Mouse (Mus musculus) heart, embryonic 16.5 days (tissue): ENCODE results near the gene Ddn. TPM values are rescaled to one million over a fixed set of nuclear protein-coding genes. Genes with fewer than 3 reads are reported as not detected.
"Not testable (repeated sequence)": the region's sequence is repeated elsewhere in the genome, so short reads cannot be mapped to it uniquely, and the experiment has no call there.

Experiments
- ATAC-seq: fragments of 200-750 bp; cut with Nextera tagmentation; replicated peaks from 2 replicates; pipeline ENCODE4 v1.8.0; 2017; ENCODE audit warnings: moderate number of reproducible peaks; ENCODE audit not compliant: insufficient read depth, low FRiP score; ENCODE audit errors: extremely low read depth
- H3K27ac ChIP-seq: fragments of 300-500 bp; sonication (generic); 2 replicates; pipeline ENCODE4 v1.5.1; 2014; ENCODE audit warnings: mild to moderate bottlenecking, low read length, control low read depth, moderate library complexity
- H3K27me3 ChIP-seq: fragments of 300-500 bp; sonication (generic); 2 replicates; pipeline ENCODE4 v1.6.1; 2014; ENCODE audit warnings: low read length, mixed read lengths; ENCODE audit not compliant: control insufficient read depth, insufficient read depth
- H3K36me3 ChIP-seq: fragments of 300-500 bp; sonication (generic); 2 replicates; pipeline ENCODE4 v1.6.1; 2014; ENCODE audit not compliant: control insufficient read depth, insufficient read depth
- H3K4me1 ChIP-seq: fragments of 300-500 bp; sonication (generic); 2 replicates; pipeline ENCODE4 v1.6.1; 2014; ENCODE audit warnings: low read length, mixed read lengths; ENCODE audit not compliant: control insufficient read depth, insufficient read depth
- H3K4me2 ChIP-seq: fragments of 300-500 bp; sonication (generic); 2 replicates; pipeline ENCODE4 v1.6.1; 2014; ENCODE audit warnings: low read depth, mild to moderate bottlenecking, control low read depth, low read length
- H3K4me3 ChIP-seq: fragments of 300-500 bp; sonication (generic); 2 replicates; pipeline ENCODE4 v1.5.1; 2014; ENCODE audit warnings: mild to moderate bottlenecking, control low read depth, low read length
- H3K9ac ChIP-seq: fragments of 300-500 bp; sonication (generic); 2 replicates; pipeline ENCODE4 v1.6.1; 2014; ENCODE audit warnings: low read length, control low read depth
- H3K9me3 ChIP-seq: fragments of 300-500 bp; sonication (generic); replicated peaks from 2 replicates; pipeline ENCODE4 v1.6.1; 2016; ENCODE audit warnings: low read length; ENCODE audit not compliant: control insufficient read depth
- WGBS: fragments of 180-500 bp; shearing (Covaris S2); extraction: QIAGEN DNeasy Blood & Tissue Kit; methylation state at CpG from one replicate; pipeline ENCODE4 v1.1.7; 2014; 5-methylcytosine and 5-hydroxymethylcytosine counted together
- polyA plus RNA-seq: library from polyadenylated mRNA; unstranded; fragments of >200 nt; fragmentation: Nextera tagmentation; extraction: Ambion mirVana; gene quantifications from 2 replicates; pipeline ENCODE4 v1.2.1, GENCODE M21; 2015

Ddn gene
- polyA plus RNA-seq, 1 experiment from 2014 or later: 0.32 TPM

DNA sequence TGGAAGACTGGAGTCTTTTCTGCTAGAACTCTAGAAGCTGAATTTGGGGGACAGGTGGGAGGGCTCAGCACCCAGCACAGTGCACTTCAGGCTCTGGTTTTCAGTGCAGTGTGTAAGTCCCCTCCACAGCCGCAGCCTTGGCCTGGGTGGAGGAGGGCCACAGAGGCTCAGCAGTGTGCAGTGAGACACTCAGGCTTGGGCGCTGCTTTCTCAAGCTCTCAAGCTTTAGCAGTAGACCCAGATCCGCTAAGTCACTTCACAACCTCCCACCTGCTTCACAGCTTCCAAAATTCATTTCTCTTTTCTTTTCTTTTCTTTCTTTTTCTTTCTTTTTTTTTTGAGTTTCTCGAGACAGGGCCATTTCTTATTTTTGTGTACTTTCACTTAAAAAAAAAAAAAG is 11.6 kb upstream of the Ddn start:
- peak overlapping the region; percentile 35; the same call in 1 of the 2 replicates for H3K4me2 ChIP-seq
- H3K27me3 ChIP-seq: no peaks in the 10 kb centered on the region
- H3K9ac ChIP-seq: 0 out of 2 replicates have a peak overlapping the region, but pooled peaks have one; percentile 3
- WGBS: 69% methylated on average over 4 of the region's 4 CpGs
- peak overlapping the region; percentile 71 for H3K27ac ChIP-seq
- ATAC-seq: no peak
- H3K9me3 ChIP-seq: no peaks in the 10 kb centered on the region
- no peak overlapping the region for H3K4me3 ChIP-seq
- H3K36me3 ChIP-seq: peaks cover 48% of the 10 kb centered on the region
- peaks cover 10% of the 10 kb centered on the region; the same call in 1 of the 2 replicates for H3K4me1 ChIP-seq

DNA sequence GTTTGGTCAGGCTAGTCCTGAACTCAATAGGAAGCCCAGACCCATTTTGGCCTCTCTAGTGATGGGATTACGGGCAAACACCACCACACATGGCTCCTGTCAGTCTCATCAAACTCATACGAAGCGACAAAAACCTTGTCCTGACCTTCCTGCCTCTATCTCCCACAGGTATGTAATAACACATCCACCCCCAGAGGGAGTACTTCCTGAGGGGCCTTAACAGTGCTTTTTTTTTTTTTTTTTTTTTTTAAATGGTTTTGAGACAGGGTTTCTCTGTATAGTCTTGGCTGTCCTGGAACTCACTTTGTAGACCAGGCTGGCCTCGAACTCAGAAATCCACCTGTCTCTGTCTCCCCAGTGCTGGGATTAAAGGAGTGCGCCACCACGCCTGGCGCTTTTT is 8.9 kb upstream of the Ddn start:
- H3K4me3 ChIP-seq: no peak overlapping the region
- H3K27ac ChIP-seq: no peak overlapping the region
- peaks cover 46% of the 10 kb centered on the region for H3K36me3 ChIP-seq
- no peaks in the 10 kb centered on the region for H3K9me3 ChIP-seq
- H3K4me2 ChIP-seq: no peak overlapping the region
- H3K9ac ChIP-seq: no peak overlapping the region
- no peak for ATAC-seq
- peaks cover 10% of the 10 kb centered on the region; the same call in 1 of the 2 replicates for H3K4me1 ChIP-seq
- 91% methylated on average over 7 of the region's 7 CpGs for WGBS
- H3K27me3 ChIP-seq: no peaks in the 10 kb centered on the region

DNA sequence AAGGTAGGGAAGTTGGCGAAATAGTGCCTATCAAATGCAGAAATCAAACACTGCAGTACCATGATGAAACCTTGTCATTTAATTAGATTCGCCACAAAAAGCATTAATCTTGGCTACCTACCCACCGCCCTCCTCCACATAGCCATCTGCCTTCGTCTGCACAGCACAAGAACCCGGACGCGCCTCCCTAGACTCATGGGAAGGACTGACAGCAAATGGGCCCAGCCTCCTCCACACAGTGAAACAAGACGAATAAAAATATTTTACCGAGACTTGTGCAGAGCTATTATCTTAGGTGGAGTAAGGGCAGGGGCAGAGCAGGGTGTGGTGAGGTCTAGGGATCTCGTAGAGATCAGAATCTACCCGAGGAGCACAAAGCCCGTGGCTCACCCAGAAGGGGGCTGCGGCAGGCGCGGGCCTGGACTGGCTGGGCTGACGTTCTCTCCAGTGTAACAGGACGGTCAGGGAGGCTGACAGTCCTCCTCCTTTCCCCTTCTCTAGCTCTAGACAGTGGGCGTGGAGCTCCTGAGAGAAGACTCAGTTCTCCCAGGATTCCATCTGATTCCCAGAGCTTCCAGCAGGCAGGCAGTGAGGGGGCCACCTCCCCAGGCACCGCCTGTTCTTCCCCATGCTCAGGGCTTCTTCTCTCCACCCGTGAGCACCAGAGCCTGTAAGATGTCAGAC is 3.6 kb upstream of the Ddn start:
- peaks cover 16% of the 10 kb centered on the region for H3K27me3 ChIP-seq
- H3K4me1 ChIP-seq: peaks cover 18% of the 10 kb centered on the region
- no peak overlapping the region for H3K4me3 ChIP-seq
- H3K4me2 ChIP-seq: no peak overlapping the region
- H3K9me3 ChIP-seq: no peaks in the 10 kb centered on the region
- no peak for ATAC-seq
- peaks cover 40% of the 10 kb centered on the region for H3K36me3 ChIP-seq
- WGBS: 87% methylated on average over 20 of the region's 20 CpGs
- H3K9ac ChIP-seq: no peak overlapping the region
- no peak overlapping the region for H3K27ac ChIP-seq

DNA sequence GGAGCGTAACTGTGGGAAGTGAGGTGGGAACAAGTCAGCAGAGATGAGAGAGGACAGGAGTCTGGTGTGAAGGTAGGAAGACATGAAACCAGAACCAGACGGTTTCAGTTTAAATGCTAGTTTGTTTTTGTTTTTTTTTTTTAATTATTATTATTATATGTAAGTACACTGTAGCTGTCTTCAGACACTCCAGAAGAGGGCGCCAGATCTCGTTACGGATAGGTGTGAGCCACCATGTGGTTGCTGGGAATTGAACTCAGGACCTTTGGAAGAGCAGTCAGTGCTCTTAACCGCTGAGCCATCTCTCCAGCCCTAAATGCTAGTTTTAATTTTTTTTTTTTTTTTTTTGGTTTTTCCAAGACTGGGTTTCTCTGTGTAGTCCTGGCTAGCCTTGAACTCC is 922 bp upstream of the Ddn start:
- WGBS: 78% methylated on average over 6 of the region's 6 CpGs
- not testable (repeated sequence) for H3K4me3 ChIP-seq, ATAC-seq, H3K9me3 ChIP-seq, H3K4me2 ChIP-seq, H3K27ac ChIP-seq, H3K9ac ChIP-seq
- Histone ChIP-seq H3K36me3 (peaks cover 24% of the 10 kb centered on the region), H3K27me3 (peaks cover 40% of the 10 kb centered on the region), H3K4me1 (peaks cover 36% of the 10 kb centered on the region)

GRCm38 (mm10) chr15:98808651-98809134 is 597 bp downstream of the Ddn start:
- Histone ChIP-seq H3K4me1 (peaks cover 39% of the 10 kb centered on the region), H3K4me2 (peak overlapping the region; percentile 68), H3K27ac (no peak overlapping the region), H3K4me3 (peak overlapping the region; percentile 46), H3K36me3 (peaks cover 13% of the 10 kb centered on the region), H3K9ac (no peak overlapping the region), H3K9me3 (no peaks in the 10 kb centered on the region), H3K27me3 (peaks cover 54% of the 10 kb centered on the region)
- ATAC-seq: no peak
- WGBS: 12% methylated on average over 6 of the region's 6 CpGs

- peaks cover 8% of the 10 kb centered on the region for H3K36me3 ChIP-seq
- peak; percentile 24; the same call in 1 of the 2 replicates for ATAC-seq
- WGBS: under 1% methylated on average over 30 of the region's 34 CpGs
These were observed 1.2 kb downstream of the Ddn start for GRCm38 (mm10) chr15:98807895-98808650.

GRCm38 (mm10) chr15:98806809-98807770 is 2.2 kb downstream of the Ddn start:
- H3K9ac ChIP-seq: peak overlapping the region; percentile 55
- no peak overlapping the region for H3K27ac ChIP-seq
- peaks cover 45% of the 10 kb centered on the region for H3K4me1 ChIP-seq
- H3K4me3 ChIP-seq: peak overlapping the region; percentile 46
- WGBS: 1% methylated on average over 56 of the region's 58 CpGs
- peak overlapping the region; percentile 68 for H3K4me2 ChIP-seq
- H3K9me3 ChIP-seq: no peaks in the 10 kb centered on the region
- ATAC-seq: no peak
- H3K27me3 ChIP-seq: peaks cover 70% of the 10 kb centered on the region
- H3K36me3 ChIP-seq: 0 out of 2 replicates have a peak, but pooled peaks cover 3% of the 10 kb centered on the region

More at GRCm38 (mm10) chr15:98807895-98808650, 1.2 kb downstream of the Ddn start:
- H3K27me3 ChIP-seq: peaks cover 60% of the 10 kb centered on the region
- H3K4me3 ChIP-seq: peak overlapping the region; percentile 46
- H3K4me2 ChIP-seq: peak overlapping the region; percentile 68
- H3K4me1 ChIP-seq: peaks cover 44% of the 10 kb centered on the region
- peak overlapping the region; percentile 35 for H3K9ac ChIP-seq
- no peaks in the 10 kb centered on the region for H3K9me3 ChIP-seq
- no peak overlapping the region for H3K27ac ChIP-seq

DNA sequence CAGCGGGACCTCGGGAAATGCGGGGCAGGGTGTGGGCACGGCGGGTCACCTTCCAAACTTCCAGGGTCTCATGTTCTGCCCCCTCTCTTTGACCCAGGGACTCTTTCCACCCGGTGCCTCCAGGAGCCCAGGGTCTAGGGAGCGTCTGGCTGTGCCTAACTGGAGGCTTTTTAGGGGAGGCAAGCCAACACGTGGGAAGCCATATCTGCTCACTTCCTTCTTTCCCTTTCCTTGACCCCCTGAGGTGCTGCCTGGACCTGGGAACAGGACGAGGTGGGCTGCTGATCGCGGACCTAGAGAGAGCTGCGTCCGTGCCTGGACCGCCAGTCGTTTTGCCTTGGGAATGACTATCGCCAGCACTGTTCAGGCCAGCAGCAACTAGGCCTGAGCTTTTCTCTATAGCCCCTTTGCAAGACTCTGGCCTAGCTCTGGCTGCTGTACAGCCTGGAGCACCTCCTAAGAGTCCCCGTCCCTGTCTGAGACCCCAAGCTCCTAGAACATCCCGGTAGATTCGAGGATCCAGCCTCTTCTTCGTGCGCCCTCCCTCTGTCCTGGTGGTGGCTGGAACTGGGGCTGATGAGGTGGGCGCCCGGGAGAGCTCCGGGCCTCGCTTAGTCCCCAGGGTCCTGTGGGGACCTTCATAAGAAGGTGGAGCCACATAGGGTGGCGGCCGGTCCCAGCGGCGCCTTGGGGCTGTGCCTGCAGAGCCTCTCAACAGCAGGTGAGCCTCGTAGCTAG is 3.0 kb downstream of the Ddn start:
- no peak overlapping the region; the same call in 1 of the 2 replicates for H3K9ac ChIP-seq
- H3K4me1 ChIP-seq: peaks cover 45% of the 10 kb centered on the region
- H3K4me3 ChIP-seq: peak overlapping the region; percentile 60
- no peaks in the 10 kb centered on the region for H3K9me3 ChIP-seq
- H3K27ac ChIP-seq: no peak overlapping the region
- H3K4me2 ChIP-seq: peak overlapping the region; percentile 87
- 0 out of 2 replicates have a peak, but pooled peaks cover under 1% of the 10 kb centered on the region for H3K36me3 ChIP-seq
- no peak for ATAC-seq
- WGBS: 18% methylated on average over 30 of the region's 30 CpGs
- peaks cover 78% of the 10 kb centered on the region for H3K27me3 ChIP-seq
